Mouse (Mus musculus) forebrain, postnatal 0 days (tissue): ENCODE measurements at regions not wholly inside any gene's neighbourhood (a gene's known extent, or its start where the extent isn't known, plus 50 kb on each side); places are given as distances from the start of the nearest gene placed in this dataset.
A peak's percentile ranks its signal among the peaks of the same experiment; 100 is the strongest.

Source experiments
- ATAC-seq: fragments of 200-750 bp; cut with Nextera tagmentation; 2 replicates; pipeline ENCODE4 v1.8.0; 2017; ENCODE audit warnings: mild to moderate bottlenecking, moderate library complexity
- DNase-seq: peaks from one replicate; pipeline ENCODE4 v3.0.0-alpha.2; 2015
- H3K27ac ChIP-seq: fragments of 300-500 bp; sonication (generic); 2 replicates; pipeline ENCODE4 v1.5.1; 2014; ENCODE audit warnings: low read depth, mild to moderate bottlenecking, antibody characterized with exemption, low read length, moderate library complexity, mixed read lengths
- H3K27me3 ChIP-seq: fragments of 300-500 bp; sonication (generic); 2 replicates; pipeline ENCODE4 v1.6.1; 2014; ENCODE audit warnings: mild to moderate bottlenecking, low read length, mixed read lengths; ENCODE audit not compliant: insufficient read depth
- H3K36me3 ChIP-seq: fragments of 300-500 bp; sonication (generic); 2 replicates; pipeline ENCODE4 v1.6.1; 2014; ENCODE audit warnings: mild to moderate bottlenecking, moderate library complexity; ENCODE audit not compliant: insufficient read depth
- H3K4me1 ChIP-seq: fragments of 300-500 bp; sonication (generic); 2 replicates; pipeline ENCODE4 v1.6.1; 2014; ENCODE audit warnings: antibody characterized with exemption; ENCODE audit not compliant: insufficient read depth
- H3K4me2 ChIP-seq: fragments of 300-500 bp; sonication (generic); 2 replicates; pipeline ENCODE4 v1.6.1; 2014; ENCODE audit warnings: low read depth, mild to moderate bottlenecking, moderate library complexity
- H3K4me3 ChIP-seq: fragments of 300-500 bp; sonication (generic); 2 replicates; pipeline ENCODE4 v1.5.1; 2014; ENCODE audit warnings: low read depth, low read length, mixed read lengths
- H3K9ac ChIP-seq: fragments of 300-500 bp; sonication (generic); 2 replicates; pipeline ENCODE4 v1.6.1; 2014; ENCODE audit warnings: mild to moderate bottlenecking
- H3K9me3 ChIP-seq: fragments of 300-500 bp; sonication (generic); 2 replicates; pipeline ENCODE4 v1.6.1; 2016; ENCODE audit warnings: low read length
- CTCF ChIP-seq: sonication (generic); IDR thresholded peaks from 2 replicates; pipeline ENCODE4 v1.5.1; 2016; ENCODE audit warnings: antibody characterized with exemption, control low read depth, low read depth
- WGBS: fragments of 180-500 bp; shearing (Covaris S2); extraction: QIAGEN DNeasy Blood & Tissue Kit; methylation state at CpG from one replicate; pipeline ENCODE4 v1.1.7; 2014; 5-methylcytosine and 5-hydroxymethylcytosine counted together

- ATAC-seq (no peak), DNase-seq (no peak)
- no peaks in the 10 kb centered on the region for H3K9me3 ChIP-seq
- H3K4me3 ChIP-seq: no peak overlapping the region
- no peak overlapping the region for H3K9ac ChIP-seq
- H3K36me3 ChIP-seq: no peaks in the 10 kb centered on the region
- H3K4me2 ChIP-seq: no peak overlapping the region
- H3K4me1 ChIP-seq: no peaks in the 10 kb centered on the region
- no peak overlapping the region for H3K27ac ChIP-seq
- WGBS: 90% methylated on average over 7 of the region's 7 CpGs
- TF ChIP-seq CTCF: no peak
- no peaks in the 10 kb centered on the region for H3K27me3 ChIP-seq
Measured at GRCm38 (mm10) chr10:22978442-22978841, 158.5 kb upstream of the Tcf21 start.

GRCm38 (mm10) chr10:22956956-22957355, 137.0 kb upstream of the Tcf21 start:
- 56% methylated on average over 7 of the region's 7 CpGs for WGBS
- Histone ChIP-seq H3K36me3 (no peaks in the 10 kb centered on the region), H3K9ac (no peak overlapping the region), H3K9me3 (no peaks in the 10 kb centered on the region), H3K27me3 (no peaks in the 10 kb centered on the region), H3K27ac (no peak overlapping the region), H3K4me3 (no peak overlapping the region), H3K4me1 (no peaks in the 10 kb centered on the region), H3K4me2 (no peak overlapping the region)
- TF ChIP-seq CTCF: no peak
- no peak for DNase-seq
- ATAC-seq: peak; percentile 32; the same call in 1 of the 2 replicates

- no peak overlapping the region for H3K27ac ChIP-seq
- no peaks in the 10 kb centered on the region for H3K36me3 ChIP-seq
- H3K4me2 ChIP-seq: no peak overlapping the region
- ATAC-seq (no peak), DNase-seq (no peak)
- no peak overlapping the region for H3K9ac ChIP-seq
- H3K4me3 ChIP-seq: no peak overlapping the region
- no peak for TF ChIP-seq CTCF
- 28% methylated on average over 6 of the region's 6 CpGs for WGBS
- H3K9me3 ChIP-seq: no peaks in the 10 kb centered on the region
- H3K4me1 ChIP-seq: no peaks in the 10 kb centered on the region
- no peaks in the 10 kb centered on the region for H3K27me3 ChIP-seq
Measured at GRCm38 (mm10) chr10:22953283-22953682, 133.3 kb upstream of the Tcf21 start.

GRCm38 (mm10) chr10:22944247-22944646, 124.3 kb upstream of the Tcf21 start:
- no peak for TF ChIP-seq CTCF
- Histone ChIP-seq H3K27me3 (no peaks in the 10 kb centered on the region), H3K4me3 (no peak overlapping the region), H3K9ac (no peak overlapping the region), H3K9me3 (no peaks in the 10 kb centered on the region), H3K36me3 (no peaks in the 10 kb centered on the region), H3K27ac (no peak overlapping the region), H3K4me1 (no peaks in the 10 kb centered on the region), H3K4me2 (no peak overlapping the region)
- ATAC-seq (no peak), DNase-seq (no peak)
- WGBS: 96% methylated on average over 1 of the region's 1 CpGs

- WGBS: 85% methylated on average over 8 of the region's 8 CpGs
- Histone ChIP-seq H3K36me3 (no peaks in the 10 kb centered on the region), H3K9ac (no peak overlapping the region), H3K4me1 (no peaks in the 10 kb centered on the region), H3K27ac (no peak overlapping the region), H3K27me3 (no peaks in the 10 kb centered on the region), H3K4me3 (no peak overlapping the region), H3K9me3 (no peaks in the 10 kb centered on the region), H3K4me2 (no peak overlapping the region)
- ATAC-seq: no peak
- DNase-seq: no peak
- TF ChIP-seq CTCF: no peak
Measured at GRCm38 (mm10) chr10:22927977-22928376, 108.0 kb upstream of the Tcf21 start.

- 80% methylated on average over 5 of the region's 5 CpGs for WGBS
- no peak for ATAC-seq
- Histone ChIP-seq H3K36me3 (no peaks in the 10 kb centered on the region), H3K9me3 (no peaks in the 10 kb centered on the region), H3K27ac (no peak overlapping the region), H3K9ac (no peak overlapping the region), H3K4me3 (no peak overlapping the region), H3K4me2 (no peak overlapping the region), H3K4me1 (no peaks in the 10 kb centered on the region), H3K27me3 (no peaks in the 10 kb centered on the region)
- DNase-seq: no peak
- TF ChIP-seq CTCF: no peak
Measured at GRCm38 (mm10) chr10:22926099-22926498, 106.1 kb upstream of the Tcf21 start.

GRCm38 (mm10) chr10:22921035-22921965, 101.3 kb upstream of the Tcf21 start:
- H3K27me3 ChIP-seq: no peaks in the 10 kb centered on the region
- 66% methylated on average over 11 of the region's 11 CpGs for WGBS
- no peak for TF ChIP-seq CTCF

More at GRCm38 (mm10) chr10:22921035-22921965, 101.3 kb upstream of the Tcf21 start:
- H3K27ac ChIP-seq: no peak overlapping the region
- H3K4me1 ChIP-seq: no peaks in the 10 kb centered on the region
- no peak for DNase-seq
- no peaks in the 10 kb centered on the region for H3K36me3 ChIP-seq
- no peak overlapping the region for H3K4me2 ChIP-seq
- H3K9ac ChIP-seq: no peak overlapping the region
- ATAC-seq: no peak
- H3K9me3 ChIP-seq: no peaks in the 10 kb centered on the region
- H3K4me3 ChIP-seq: no peak overlapping the region
